Mouse (Mus musculus) left cerebral cortex, postnatal 4 days (tissue): ENCODE measurements at regions not wholly inside any gene's neighbourhood (a gene's known extent, or its start where the extent isn't known, plus 50 kb on each side); places are given as distances from the start of the nearest gene placed in this dataset.

Experiments used
- DNase-seq: peaks from one replicate; pipeline ENCODE4 v3.0.0-alpha.2; 2022
- intact Hi-C: fragments of 180-260 bp; cut with DNase I; formaldehyde crosslinking; loops from one replicate; pipeline ENCODE4 v1.15.1; 2025

DNA sequence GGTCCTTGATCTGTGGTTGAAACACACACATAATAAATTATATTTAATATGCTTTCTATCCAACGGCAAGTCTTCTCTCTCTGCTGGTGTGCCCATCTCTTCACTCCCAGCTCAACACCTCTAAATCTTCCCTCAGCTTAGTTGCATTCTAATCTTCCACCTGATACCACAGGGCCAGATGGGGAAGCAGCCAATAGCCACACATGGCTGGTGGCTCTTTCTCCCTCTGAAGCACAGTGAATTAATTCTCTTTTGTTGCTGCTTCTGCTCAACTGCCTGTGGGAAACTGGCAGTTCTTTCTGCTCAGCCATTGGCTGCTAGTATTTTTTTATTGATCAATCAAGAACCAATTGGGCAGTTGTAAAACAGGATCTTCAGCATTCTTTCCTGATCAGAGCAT, 750.0 kb downstream of the Serpinb8 start:
- DNase-seq = no peak
- intact Hi-C loops = no loop called here

DNA sequence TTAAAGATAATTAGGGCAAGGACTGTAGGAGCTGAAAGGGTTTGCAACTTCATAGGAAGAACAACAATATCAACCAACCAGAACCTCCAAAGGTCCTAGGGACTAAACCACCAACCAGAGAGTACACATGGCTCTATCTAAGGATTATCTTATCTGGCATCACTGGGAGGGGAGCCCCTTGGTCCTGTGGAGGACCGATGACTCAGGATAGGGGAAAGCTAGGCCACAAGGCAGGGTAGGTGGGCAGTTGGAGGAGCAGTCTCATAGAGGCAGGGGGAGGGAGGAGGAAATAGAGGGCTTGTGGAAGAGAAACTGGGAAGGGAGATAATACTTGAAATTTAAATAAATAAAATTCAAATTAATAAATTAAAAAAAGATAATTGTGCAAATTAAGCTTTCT, 751.5 kb downstream of the Serpinb8 start:
- no peak for DNase-seq
- intact Hi-C loops = no loop called here

DNA sequence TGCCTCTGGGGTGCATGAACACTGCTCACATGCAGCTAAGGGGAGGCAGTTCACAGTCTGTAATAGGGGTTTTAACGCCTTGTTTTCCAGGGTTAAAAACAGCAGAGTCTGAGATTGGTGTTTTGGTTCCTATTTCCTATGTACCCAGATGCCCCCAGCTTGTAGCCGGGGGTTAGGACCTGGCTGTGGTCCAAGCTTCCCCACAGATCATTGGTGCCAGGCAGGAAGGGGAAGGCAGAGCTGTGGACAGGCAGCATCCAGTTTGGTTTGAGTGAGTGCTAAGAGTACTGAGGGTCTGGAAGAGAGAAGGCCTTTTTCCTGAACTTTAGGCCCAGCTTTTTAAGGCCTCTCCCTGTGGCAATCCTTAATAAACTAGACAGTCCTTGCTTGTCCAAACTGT, 774.0 kb downstream of the Serpinb8 start:
- intact Hi-C loops = no loop called here
- DNase-seq = peak; percentile 34

DNA sequence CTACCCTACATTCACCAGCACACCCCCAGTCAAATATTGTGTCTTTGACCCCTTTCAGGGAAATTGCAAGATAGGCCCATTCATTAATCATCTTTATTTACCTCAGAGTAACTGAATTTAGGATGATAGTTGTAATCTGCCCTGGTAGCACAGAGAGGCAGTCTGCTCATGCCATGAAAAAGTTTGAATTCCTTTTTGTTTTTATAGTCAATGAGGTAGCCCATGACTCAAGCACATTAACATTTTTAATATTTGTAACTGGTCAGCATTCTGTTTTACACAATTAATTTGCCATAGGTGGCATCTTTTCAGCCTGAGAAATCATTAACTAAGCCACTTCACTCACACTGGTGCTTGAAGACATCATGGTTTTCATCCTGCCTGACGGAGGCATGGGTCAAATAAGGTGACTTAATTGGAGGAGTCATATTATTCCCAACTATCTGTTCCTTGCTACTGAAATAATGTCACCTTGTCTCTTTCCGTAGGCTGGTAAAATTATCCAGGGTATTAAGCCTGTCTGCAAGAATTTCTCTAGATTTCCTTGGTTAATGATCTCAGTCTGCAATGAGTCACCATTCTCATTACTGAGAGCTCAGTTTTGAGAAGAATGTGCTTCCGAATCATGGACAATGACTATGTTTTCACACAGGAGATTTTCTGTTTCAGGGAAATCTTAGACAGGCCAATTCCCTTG, 780.2 kb downstream of the Serpinb8 start:
- intact Hi-C loops = no loop called here
- no peak for DNase-seq

DNA sequence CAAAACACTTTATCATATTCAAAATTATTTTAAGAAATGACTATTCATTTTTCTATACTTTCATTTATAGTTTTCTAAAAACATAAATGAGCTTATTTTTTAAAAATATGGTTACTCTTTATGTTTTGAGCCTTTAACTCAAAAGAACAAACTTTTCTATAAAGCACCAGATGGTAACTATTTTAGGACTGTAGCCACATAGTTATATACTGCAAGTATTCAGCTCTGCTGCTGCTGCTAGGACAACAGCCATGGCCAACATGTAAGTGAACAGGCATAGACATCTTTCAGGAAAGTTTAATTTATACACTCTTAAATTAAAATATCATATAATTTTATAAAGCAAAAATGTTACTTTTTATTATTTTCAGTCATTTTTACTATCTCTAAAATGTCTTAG, 800.1 kb downstream of the Serpinb8 start:
- DNase-seq = no peak
- intact Hi-C loops = no loop called here

DNA sequence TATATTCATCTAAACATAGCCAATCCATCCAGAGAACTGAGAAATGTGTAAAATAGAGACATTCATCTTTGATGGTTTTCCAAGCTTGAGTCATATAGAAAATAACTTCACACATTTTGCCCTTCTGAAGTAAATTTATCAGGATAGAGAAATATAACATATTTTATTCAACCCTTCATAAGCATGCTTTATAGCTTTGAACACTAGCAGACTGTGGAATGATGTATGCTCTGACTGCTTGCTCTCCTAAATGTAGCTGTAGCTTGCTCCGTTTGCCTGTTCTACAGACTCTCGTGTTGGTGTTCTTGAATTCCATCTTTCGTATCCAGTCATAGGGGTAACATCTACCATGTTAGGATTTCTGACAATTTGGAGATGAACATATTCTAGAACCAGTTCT, 800.7 kb downstream of the Serpinb8 start:
- intact Hi-C loops = no loop called here

DNA sequence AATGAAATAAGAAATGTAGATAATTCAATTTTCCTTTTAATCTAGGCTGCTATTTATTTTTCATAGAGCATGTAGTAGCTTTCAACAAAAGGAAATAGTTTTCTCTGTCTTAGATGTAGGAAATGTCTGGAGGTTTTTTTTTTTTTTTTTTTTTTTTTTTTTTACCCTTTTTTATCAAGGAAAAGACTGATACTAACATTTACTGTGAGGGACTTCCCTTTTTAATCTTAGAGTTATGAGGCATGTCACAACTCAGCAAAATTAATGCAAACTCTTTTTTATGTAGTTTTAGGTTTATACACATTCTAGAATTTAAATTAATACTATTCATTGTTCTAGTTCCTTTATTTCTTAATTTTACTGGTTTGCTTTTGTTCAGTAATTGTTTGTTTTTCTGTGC, 850.0 kb downstream of the Serpinb8 start:
- intact Hi-C loops = no loop called here
- DNase-seq = no peak

More for the DNA sequence above, 800.7 kb downstream of the Serpinb8 start:
- no peak for DNase-seq

DNA sequence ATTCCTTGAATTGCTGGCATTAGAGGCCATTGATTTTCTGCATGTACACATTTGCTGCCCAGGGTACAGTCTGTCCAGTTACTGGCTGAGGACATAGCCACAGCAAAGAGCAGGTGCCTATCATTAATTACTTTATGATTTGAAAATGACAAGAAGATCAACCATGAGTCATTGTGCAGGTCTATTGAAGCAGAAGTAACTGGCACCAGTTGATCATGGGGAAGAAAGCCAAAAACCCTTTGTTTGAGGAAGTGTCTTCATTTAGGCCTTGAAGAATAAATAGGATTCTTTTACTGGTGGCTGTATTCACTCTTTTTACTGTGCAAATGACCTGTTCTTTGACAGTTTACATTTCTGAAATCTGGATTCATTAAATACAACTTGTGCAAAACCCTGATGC, 863.0 kb downstream of the Serpinb8 start:
- peak; percentile 9 for DNase-seq
- intact Hi-C loops = no loop called here

DNA sequence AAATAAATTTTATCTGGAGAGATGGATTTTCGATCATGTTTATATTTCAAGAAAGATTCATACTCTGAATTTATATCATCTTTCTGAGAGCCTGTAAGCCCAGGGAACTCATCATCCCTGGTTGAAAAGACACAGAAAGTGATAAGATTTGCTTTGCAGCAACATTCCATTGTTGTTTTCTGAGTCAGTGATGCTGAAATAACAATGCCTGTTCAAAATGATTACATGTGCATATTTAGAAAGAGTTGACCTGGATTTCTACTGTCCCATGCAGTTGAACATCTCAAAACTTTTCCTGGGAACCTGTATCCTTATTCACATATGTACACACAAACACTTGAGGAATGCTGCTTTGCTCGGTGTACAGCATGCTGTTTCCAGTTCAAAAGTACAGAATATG, 882.2 kb downstream of the Serpinb8 start:
- no peak for DNase-seq
- intact Hi-C loops = no loop called here

DNA sequence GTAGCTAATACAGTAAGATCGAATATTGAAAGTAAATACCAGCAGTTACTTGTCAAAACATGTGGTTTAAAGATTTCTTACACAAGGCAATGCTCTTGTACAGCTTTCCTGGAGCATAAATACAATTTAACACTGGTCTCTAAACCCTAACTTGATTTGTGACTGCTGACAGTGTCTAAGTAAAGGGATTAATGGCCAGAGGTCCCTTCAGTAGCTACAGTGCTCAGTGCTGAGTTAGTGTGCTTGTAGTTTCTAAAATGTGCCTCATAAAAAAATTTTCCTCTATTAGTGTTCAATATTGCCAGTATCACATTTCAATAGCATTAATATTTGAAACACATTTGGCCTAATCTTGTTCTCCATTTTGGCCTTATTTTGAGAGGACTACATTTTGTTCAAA, 909.0 kb downstream of the Serpinb8 start:
- no peak for DNase-seq
- intact Hi-C loops = no loop called here

DNA sequence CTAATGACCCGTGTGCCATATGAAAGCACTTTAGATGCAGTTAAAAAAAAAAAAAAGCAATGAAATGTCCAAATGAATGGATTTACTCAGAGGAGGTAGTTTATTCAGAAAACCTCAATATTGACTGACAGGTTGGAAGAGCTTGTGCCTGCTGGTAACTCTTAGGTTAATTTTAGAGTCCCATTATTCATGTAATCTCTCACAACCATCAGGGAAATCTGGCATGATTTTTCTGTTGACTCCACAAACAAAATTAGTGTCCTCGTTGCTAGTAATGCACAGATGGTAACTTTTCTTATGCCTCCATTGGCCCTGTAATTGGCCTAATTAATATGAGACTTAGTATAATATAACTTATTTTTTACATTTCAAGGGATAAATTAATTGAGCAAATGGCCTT, 937.6 kb downstream of the Serpinb8 start:
- DNase-seq = no peak
- intact Hi-C loops = no loop called here

DNA sequence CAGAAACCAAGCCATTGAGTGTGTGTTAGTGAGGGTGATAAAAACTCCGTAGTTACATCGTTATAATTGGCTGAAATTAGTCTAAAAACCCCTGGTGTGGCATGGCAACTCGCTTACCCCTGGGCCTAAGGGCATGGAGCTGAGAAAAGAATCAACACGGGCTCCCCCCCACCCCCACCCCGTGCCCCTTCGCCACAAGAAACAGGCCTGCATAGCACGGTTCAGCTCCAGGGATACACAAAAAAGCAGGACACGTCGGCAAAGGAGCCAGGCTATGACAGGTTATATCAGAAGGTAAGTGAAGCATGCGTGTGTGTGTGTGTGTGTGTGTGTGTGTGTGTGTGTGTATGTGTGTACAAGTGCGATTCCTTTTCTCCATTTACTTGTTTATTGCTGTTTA, 948.4 kb downstream of the Serpinb8 start:
- intact Hi-C loops = no loop called here
- no peak for DNase-seq

DNA sequence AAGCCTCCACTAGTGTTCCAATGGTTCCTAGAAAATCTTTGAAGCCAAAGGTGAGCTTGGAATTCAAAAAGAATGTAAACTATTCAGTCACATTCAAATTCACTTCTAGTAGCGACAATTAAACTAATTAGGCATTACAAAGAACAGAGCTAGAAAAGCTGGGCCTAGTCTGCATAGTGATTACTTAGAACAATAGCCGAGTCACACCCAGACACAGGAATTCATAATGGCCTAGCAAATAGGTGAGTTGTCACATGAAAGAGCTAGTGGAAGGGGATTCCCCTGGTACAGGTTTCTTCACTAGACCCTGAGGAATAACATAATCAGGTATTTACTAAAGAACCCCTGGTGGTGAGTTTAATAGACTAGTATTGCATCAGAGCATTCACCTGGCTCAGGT, 958.9 kb downstream of the Serpinb8 start:
- no peak for DNase-seq

DNA sequence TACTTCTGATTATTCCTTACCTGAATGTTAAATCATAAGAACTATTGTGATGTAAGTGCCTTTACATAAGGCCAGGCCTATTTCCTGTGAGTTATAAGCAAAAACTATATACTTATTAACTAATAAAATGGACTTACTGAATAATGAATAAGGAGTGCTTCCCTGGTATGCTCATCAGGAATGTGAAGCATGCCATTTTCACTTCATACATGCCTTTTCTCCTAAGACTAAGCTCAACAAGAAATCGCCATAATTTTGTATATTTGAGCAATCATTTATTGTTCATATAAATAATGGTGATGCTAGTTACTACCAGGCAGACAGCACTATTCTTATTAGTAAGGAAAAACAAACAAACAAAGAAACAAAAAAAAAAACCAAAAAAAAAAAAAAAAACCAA, 969.1 kb downstream of the Serpinb8 start:
- DNase-seq = no peak
- intact Hi-C loops = no loop called here

More for the DNA sequence above, 958.9 kb downstream of the Serpinb8 start:
- intact Hi-C loops = no loop called here

DNA sequence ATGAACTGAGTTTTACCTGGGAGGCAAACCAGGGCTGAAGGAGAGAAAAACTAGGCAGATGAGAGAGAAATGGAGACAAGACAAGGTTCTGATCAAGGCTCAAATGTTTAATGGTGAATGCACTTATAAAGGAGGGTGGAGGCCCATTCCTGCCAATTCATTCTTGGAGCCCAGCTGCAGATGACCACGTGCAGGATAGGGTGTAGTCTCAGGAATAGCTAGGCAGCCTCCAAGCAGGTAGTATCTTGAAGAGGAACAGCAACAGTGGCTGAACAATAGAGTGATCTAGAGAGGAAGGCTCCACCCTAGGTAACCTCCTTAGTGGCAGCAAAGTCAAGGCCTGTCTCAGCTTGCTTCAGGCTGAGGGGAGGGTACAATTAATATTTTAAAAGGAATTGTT, 973.2 kb downstream of the Serpinb8 start:
- no peak for DNase-seq
- intact Hi-C loops = no loop called here

DNA sequence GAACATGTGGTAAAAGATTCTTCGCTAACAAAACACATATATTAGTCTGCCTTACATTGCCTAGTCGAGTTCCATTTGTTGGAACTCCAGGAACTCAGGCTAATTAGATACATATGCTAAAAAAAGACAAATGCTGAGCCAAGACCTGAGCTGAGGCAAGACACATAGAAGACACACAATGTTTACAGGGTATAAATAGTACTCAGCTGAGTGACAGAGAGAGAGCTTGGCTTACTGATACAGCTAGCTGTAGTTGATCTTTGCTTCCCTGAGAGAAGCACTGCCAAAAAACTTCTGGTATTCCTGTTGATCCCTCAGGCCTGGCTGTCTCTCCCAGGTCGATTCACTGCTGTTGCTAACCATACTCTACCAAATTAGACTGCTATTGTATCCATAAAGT, 982.2 kb downstream of the Serpinb8 start:
- intact Hi-C loops = no loop called here
- DNase-seq = no peak

DNA sequence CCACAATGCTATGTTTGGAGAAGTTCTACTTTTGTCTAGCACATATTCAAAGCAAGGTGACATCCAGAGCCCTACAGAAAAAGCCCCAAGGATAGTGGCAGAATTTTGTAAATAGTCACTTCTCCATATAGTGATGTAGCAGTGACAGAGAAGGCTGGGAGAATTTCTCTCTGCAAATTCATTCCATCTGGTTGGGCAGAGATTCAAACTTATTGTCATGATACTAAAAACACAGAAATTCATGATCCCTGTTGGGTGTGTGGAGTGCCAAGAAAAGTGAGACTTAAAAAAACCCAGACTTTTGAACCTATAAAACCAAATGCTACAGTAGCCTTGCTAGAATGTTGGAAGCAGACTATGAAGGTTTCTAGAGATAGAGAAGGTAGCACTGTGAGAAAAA, 983.0 kb downstream of the Serpinb8 start:
- DNase-seq = no peak
- intact Hi-C loops = no loop called here

DNA sequence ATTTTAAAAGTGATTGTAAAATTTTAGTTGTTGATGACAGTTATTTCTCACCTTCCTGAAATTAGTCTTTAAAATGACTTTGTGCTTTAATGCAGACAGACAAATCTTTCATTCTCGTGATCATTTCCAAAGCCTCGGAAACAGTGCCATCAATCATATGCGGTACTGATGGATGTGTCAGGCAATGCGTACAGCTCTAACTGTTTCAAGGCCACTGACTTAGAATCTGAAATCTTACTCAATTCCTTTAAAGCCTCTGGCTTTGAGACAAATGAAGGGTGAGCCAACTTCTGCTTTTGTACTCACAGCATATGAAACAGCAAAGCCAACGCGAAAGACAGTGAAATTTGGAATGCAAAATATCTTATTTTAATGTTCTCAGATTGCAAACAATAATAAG, 987.0 kb downstream of the Serpinb8 start:
- intact Hi-C loops = no loop called here
- DNase-seq = no peak

DNA sequence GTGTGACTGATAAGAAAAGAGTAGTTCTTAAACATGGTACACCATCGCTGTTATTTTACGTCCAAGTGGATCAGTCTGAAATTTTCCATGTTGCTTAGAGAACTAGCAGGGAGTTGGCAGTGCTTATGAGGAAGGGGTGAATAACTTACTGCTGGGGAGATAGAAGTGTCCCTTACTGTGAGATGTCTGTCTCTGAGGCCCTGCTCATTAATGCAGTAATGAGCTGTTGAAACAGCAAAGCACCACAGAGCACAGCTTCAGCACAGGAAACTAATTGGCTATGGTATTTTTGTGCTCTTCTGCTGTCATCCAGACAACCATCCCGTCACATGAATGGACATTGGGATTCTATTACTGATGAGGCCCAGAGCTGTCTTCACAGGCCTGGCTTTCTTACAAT, 988.0 kb downstream of the Serpinb8 start:
- DNase-seq = no peak
- intact Hi-C loops = no loop called here

DNA sequence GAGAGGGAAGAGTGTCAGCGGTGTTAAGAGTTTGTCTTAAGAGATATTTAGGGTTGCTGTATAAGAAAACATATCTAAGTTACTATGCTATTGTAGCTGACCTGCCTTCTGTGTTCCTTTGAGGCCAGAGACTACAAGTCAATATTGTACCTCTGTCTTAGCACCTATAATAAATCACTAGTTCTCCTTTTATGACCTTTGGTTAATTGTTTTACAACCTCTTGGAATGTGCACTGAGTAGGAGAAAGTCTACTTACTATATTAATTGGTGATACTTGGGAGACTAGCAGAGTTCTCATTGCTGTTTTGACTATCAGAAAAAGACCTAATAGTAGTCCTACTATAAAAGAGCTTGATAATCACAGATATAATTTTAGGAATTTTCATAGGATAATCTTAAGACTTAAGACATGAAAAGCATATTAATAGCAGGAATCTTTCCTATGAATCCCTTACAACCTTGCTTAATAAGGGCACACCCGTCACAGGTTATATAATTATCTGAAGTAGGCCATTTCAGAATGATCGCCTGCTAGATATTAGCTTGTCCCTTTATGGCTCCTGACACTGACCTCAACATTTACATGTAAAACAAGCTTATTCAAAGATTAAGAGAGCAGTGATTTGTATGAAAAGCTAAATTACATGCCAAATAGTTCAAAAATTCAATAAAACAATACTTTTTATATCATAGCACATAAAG, 1003.1 kb downstream of the Serpinb8 start:
- intact Hi-C loops = no loop called here
- DNase-seq = no peak

DNA sequence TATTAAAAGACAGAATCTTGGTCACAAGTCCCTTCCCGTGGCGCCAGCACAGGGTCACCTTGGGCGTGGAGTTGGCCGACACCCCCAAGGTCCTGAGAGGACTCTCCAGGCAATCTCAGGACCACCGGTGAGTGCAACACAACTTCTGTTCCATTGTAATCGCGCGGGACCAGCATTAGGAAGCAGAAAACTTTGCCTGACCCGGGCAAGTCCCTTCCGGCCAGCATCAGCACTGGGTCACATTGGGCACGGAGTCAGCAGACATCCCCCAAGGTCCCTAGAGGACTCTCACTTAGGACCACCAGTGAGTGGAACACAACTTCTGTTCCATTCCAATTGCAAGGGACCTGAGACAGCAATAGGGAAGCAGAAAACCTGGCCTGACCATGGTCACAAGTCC, 1007.3 kb downstream of the Serpinb8 start:
- no peak for DNase-seq
- intact Hi-C loops = no loop called here
